Mouse (Mus musculus): ENCODE measurements around the gene Rnf225. TPM values are rescaled to one million over a fixed set of nuclear protein-coding genes. Genes with fewer than 3 reads are reported as not detected.
A peak's percentile ranks its signal among the peaks of the same experiment; 100 is the strongest.
"Not testable (repeated sequence)": the region's sequence is repeated elsewhere in the genome, so short reads cannot be mapped to it uniquely, and the experiment has no call there.

Gene Rnf225
- polyA plus RNA-seq (2015; fragmentation: Nextera tagmentation; extraction: Ambion mirVana): 30.7 and 33.6 TPM in 2 replicates

GRCm38 (mm10) chr7:12927191-12927680 is at the start of gene Rnf225:
Rnf225 (plus strand) TSS chr7:12927416.
- Histone ChIP-seq H3K4me2 (replicated peaks; ENCODE audit: low read depth) (peak within 1 kb of the TSS; percentile 58), H3K36me3 (ENCODE audit: control insufficient read depth, insufficient read depth, low read length) (peaks cover 19% of the 10 kb centered on the region), H3K4me3 (ENCODE audit: low read depth, low read length) (peak within 1 kb of the TSS; percentile 36), H3K4me1 (replicated peaks; ENCODE audit: control insufficient read depth, insufficient read depth) (peaks cover 4% of the 10 kb centered on the region; the same call in 1 of the 2 replicates), H3K27ac (replicated peaks) (peak within 1 kb of the TSS; percentile 30), H3K9me3 (ENCODE audit: control insufficient read depth, low read length) (no peaks in the 10 kb centered on the region), H3K9ac (ENCODE audit: low read length) (peak within 1 kb of the TSS; percentile 47), H3K27me3 (ENCODE audit: control insufficient read depth, insufficient read depth, low read length) (no peaks in the 10 kb centered on the region)
- DNase-seq (ENCODE audit: low spot score): peak; percentile 88
- ATAC-seq (ENCODE audit: low FRiP score, low TSS enrichment): peak; percentile 86
- 24% methylated on average over 8 of the region's 8 CpGs for WGBS
- no peak for TF ChIP-seq EP300 (optimal IDR thresholded peaks at IDR 0.05)

DNA sequence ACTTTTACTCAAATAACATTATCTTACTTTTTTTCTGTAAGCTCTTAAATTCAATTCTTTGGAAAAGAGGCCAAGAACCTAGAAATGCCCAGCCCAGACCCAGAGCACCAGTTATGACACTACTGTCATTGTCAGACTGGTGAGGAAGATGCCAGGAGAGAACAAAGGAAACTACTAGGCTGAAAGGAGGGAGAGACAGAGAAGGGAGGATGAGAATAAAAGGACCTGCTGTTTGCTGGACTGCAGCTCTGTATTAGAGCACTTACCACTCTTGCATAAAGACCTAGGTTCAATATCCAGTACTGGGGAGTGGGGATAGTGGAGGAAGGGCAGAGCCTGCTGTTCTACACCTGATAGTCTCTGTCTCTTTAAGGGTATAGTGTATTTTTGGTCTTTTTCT is 47.2 kb upstream of the Rnf225 start:
- H3K4me3 ChIP-seq (ENCODE audit: low read depth, low read length): no peak overlapping the region
- TF ChIP-seq CTCF (IDR thresholded peaks at IDR 0.05; ENCODE audit: low read depth) (no peak), EP300 (optimal IDR thresholded peaks at IDR 0.05) (no peak)
- peaks cover 2% of the 10 kb centered on the region; the same call in 1 of the 2 replicates for H3K36me3 ChIP-seq (ENCODE audit: control insufficient read depth, insufficient read depth, low read length)
- no peak overlapping the region for H3K4me2 ChIP-seq (replicated peaks; ENCODE audit: low read depth)
- H3K9me3 ChIP-seq (ENCODE audit: control insufficient read depth, low read length): no peaks in the 10 kb centered on the region
- H3K4me1 ChIP-seq (replicated peaks; ENCODE audit: control insufficient read depth, insufficient read depth): peaks cover 4% of the 10 kb centered on the region
- ATAC-seq (ENCODE audit: low FRiP score, low TSS enrichment) (no peak), DNase-seq (ENCODE audit: low spot score) (no peak)
- H3K9ac ChIP-seq (ENCODE audit: low read length): no peak overlapping the region
- H3K27ac ChIP-seq (replicated peaks): no peak overlapping the region
- no peaks in the 10 kb centered on the region for H3K27me3 ChIP-seq (ENCODE audit: control insufficient read depth, insufficient read depth, low read length)

GRCm38 (mm10) chr7:12880497-12880896 is 46.7 kb upstream of the Rnf225 start:
- not testable (repeated sequence) for H3K27ac ChIP-seq (replicated peaks); H3K27me3 ChIP-seq (ENCODE audit: control insufficient read depth, insufficient read depth, low read length); H3K36me3 ChIP-seq (ENCODE audit: control insufficient read depth, insufficient read depth, low read length); H3K4me1 ChIP-seq (replicated peaks; ENCODE audit: control insufficient read depth, insufficient read depth); DNase-seq (ENCODE audit: low spot score); ATAC-seq (ENCODE audit: low FRiP score, low TSS enrichment); H3K9ac ChIP-seq (ENCODE audit: low read length); H3K9me3 ChIP-seq (ENCODE audit: control insufficient read depth, low read length)
- 51% methylated on average over 8 of the region's 8 CpGs for WGBS
- H3K4me2 ChIP-seq (replicated peaks; ENCODE audit: low read depth): peak overlapping the region; percentile 82
- H3K4me3 ChIP-seq (ENCODE audit: low read depth, low read length): peak overlapping the region; percentile 74

DNA sequence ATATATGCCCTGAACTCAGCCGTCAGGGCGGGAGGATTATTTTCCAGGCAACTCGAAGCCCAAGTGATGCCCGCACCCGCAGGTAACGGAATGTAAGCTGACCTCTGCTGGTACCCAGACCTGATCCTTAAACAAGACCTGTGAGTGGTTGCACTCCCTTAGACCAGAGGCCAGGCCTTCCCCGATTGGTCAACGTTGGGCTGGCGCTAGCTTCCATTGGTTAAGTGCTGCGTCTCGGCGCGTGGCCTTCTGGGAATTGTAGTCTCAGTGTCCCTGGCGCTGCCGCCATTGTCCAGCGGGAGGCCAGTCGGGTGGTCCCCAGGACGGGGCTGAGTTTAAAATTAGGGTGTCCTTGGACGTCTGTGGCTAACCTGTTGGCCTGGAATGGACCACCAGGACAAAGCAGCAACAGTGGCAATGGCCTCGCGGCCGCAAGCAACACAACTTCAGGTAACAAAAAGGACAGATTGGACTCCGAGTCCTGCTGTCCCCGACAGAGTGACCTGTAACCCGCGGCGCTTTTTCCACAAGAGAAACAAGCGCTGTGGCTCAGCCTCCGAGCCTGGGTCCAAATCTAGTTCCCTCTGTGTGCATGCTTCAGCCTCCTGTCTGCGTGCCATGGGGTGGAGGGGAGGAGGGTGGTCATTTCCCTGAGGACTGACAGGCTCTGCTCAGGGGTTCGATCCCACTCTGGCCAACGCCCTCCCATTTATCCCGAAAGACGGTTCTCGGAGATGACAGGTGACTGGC is 46.1 kb upstream of the Rnf225 start, which contains the start of gene Zfp128:
Gene Zfp128 (plus strand): TSS at position 267 of the 750 bp plus-strand sequence.
- DNase-seq (ENCODE audit: low spot score) (peak; percentile 92), ATAC-seq (ENCODE audit: low FRiP score, low TSS enrichment) (peak; percentile 100)
- TF ChIP-seq EP300 (optimal IDR thresholded peaks at IDR 0.05) (no peak), CTCF (IDR thresholded peaks at IDR 0.05; ENCODE audit: low read depth) (peak; percentile 17)
- Histone ChIP-seq H3K4me1 (replicated peaks; ENCODE audit: control insufficient read depth, insufficient read depth) (peaks cover 4% of the 10 kb centered on the region), H3K9ac (ENCODE audit: low read length) (peak within 1 kb of the TSS; percentile 68), H3K4me2 (replicated peaks; ENCODE audit: low read depth) (peak within 1 kb of the TSS; percentile 82), H3K36me3 (ENCODE audit: control insufficient read depth, insufficient read depth, low read length) (peaks cover 6% of the 10 kb centered on the region; the same call in 1 of the 2 replicates), H3K27me3 (ENCODE audit: control insufficient read depth, insufficient read depth, low read length) (no peaks in the 10 kb centered on the region), H3K27ac (replicated peaks) (no peak within 1 kb of the TSS), H3K9me3 (ENCODE audit: control insufficient read depth, low read length) (no peaks in the 10 kb centered on the region), H3K4me3 (ENCODE audit: low read depth, low read length) (peak within 1 kb of the TSS; percentile 74)
- WGBS: under 1% methylated on average over 35 of the region's 35 CpGs

- no peak for DNase-seq (ENCODE audit: low spot score)
- no peak overlapping the region for H3K4me3 ChIP-seq (ENCODE audit: low read depth, low read length)
Measured at GRCm38 (mm10) chr7:12886563-12887266, 40.5 kb upstream of the Rnf225 start.

More at GRCm38 (mm10) chr7:12886563-12887266, 40.5 kb upstream of the Rnf225 start:
- no peak overlapping the region for H3K4me2 ChIP-seq (replicated peaks; ENCODE audit: low read depth)
- peaks cover 17% of the 10 kb centered on the region; the same call in 1 of the 2 replicates for H3K36me3 ChIP-seq (ENCODE audit: control insufficient read depth, insufficient read depth, low read length)
- no peaks in the 10 kb centered on the region; the same call in none of the 2 replicates for H3K4me1 ChIP-seq (replicated peaks; ENCODE audit: control insufficient read depth, insufficient read depth)
- no peak overlapping the region for H3K27ac ChIP-seq (replicated peaks)
- TF ChIP-seq CTCF (IDR thresholded peaks at IDR 0.05; ENCODE audit: low read depth) (no peak), EP300 (optimal IDR thresholded peaks at IDR 0.05) (no peak)
- no peak overlapping the region for H3K9ac ChIP-seq (ENCODE audit: low read length)
- 90% methylated on average over 12 of the region's 12 CpGs for WGBS
- H3K9me3 ChIP-seq (ENCODE audit: control insufficient read depth, low read length): no peaks in the 10 kb centered on the region
- H3K27me3 ChIP-seq (ENCODE audit: control insufficient read depth, insufficient read depth, low read length): no peaks in the 10 kb centered on the region
- no peak for ATAC-seq (ENCODE audit: low FRiP score, low TSS enrichment)

Measured in stomach, postnatal 0 days (tissue).